Mouse (Mus musculus): Measurements from ENCODE around the gene Slc25a51. TPM values are rescaled to one million over a fixed set of nuclear protein-coding genes. Genes with fewer than 3 reads are reported as not detected.

Gene Slc25a51
- polyA plus RNA-seq (2012; rRNA removed) = 86.4 and 109 TPM in 2 replicates

GRCm38 (mm10) chr4:45408427-45409132 lies at the start of gene Slc25a51:
TSS of gene Slc25a51 (minus strand) at chr4:45408766.
- peak within 1 kb of the TSS; percentile 89 for H3K4me3 ChIP-seq (replicated peaks; ENCODE audit: extremely low read depth, low read depth, low read length)
- TF ChIP-seq CTCF (IDR thresholded peaks at IDR 0.05; ENCODE audit: insufficient read depth, low read length) (no peak), POLR2A (IDR thresholded peaks at IDR 0.05; ENCODE audit: borderline replicate concordance, extremely low read depth, low read depth, low read length) (peak; percentile 83; the same call in 1 of the 2 replicates)
- DNase-seq = peak; percentile 81
- under 1% methylated on average over 60 of the region's 67 CpGs for WGBS
- H3K4me1 ChIP-seq (ENCODE audit: control insufficient read depth, insufficient read depth, low read length) = no peaks in the 10 kb centered on the region

- Histone ChIP-seq H3K4me3 (replicated peaks; ENCODE audit: extremely low read depth, low read depth, low read length) (no peak overlapping the region), H3K4me1 (ENCODE audit: control insufficient read depth, insufficient read depth, low read length) (peaks cover 30% of the 10 kb centered on the region)
- no peak for DNase-seq
- WGBS = 95% methylated on average over 2 of the region's 2 CpGs
- no peak for TF ChIP-seq POLR2A (IDR thresholded peaks at IDR 0.05; ENCODE audit: borderline replicate concordance, extremely low read depth, low read depth, low read length)
- TF ChIP-seq CTCF (IDR thresholded peaks at IDR 0.05; ENCODE audit: insufficient read depth, low read length) = no peak
Observed at GRCm38 (mm10) chr4:45457543-45457942, 49.0 kb upstream of the Slc25a51 start.

- no peak overlapping the region for H3K4me3 ChIP-seq (replicated peaks; ENCODE audit: extremely low read depth, low read depth, low read length)
- DNase-seq = no peak
- TF ChIP-seq POLR2A (IDR thresholded peaks at IDR 0.05; ENCODE audit: borderline replicate concordance, extremely low read depth, low read depth, low read length) (no peak), CTCF (IDR thresholded peaks at IDR 0.05; ENCODE audit: insufficient read depth, low read length) (no peak)
- H3K4me1 ChIP-seq (ENCODE audit: control insufficient read depth, insufficient read depth, low read length) = peaks cover 32% of the 10 kb centered on the region
- WGBS = 78% methylated on average over 4 of the region's 4 CpGs
Observed at GRCm38 (mm10) chr4:45455001-45455400, 46.4 kb upstream of the Slc25a51 start.

- 60% methylated on average over 3 of the region's 3 CpGs for WGBS
- Histone ChIP-seq H3K4me3 (replicated peaks; ENCODE audit: extremely low read depth, low read depth, low read length) (no peak overlapping the region), H3K4me1 (ENCODE audit: control insufficient read depth, insufficient read depth, low read length) (peaks cover 23% of the 10 kb centered on the region)
- no peak for TF ChIP-seq POLR2A (IDR thresholded peaks at IDR 0.05; ENCODE audit: borderline replicate concordance, extremely low read depth, low read depth, low read length)
- no peak for DNase-seq
Observed at GRCm38 (mm10) chr4:45453271-45453851, 44.8 kb upstream of the Slc25a51 start.

GRCm38 (mm10) chr4:45452569-45453111 lies 44.1 kb upstream of the Slc25a51 start:
- 37% methylated on average over 7 of the region's 7 CpGs for WGBS
- Histone ChIP-seq H3K4me1 (ENCODE audit: control insufficient read depth, insufficient read depth, low read length) (peaks cover 22% of the 10 kb centered on the region), H3K4me3 (replicated peaks; ENCODE audit: extremely low read depth, low read depth, low read length) (peak overlapping the region; percentile 10)
- 0 out of 2 replicates have a peak, but pooled peaks have one; percentile 9 for TF ChIP-seq POLR2A (IDR thresholded peaks at IDR 0.05; ENCODE audit: borderline replicate concordance, extremely low read depth, low read depth, low read length)
- TF ChIP-seq CTCF (IDR thresholded peaks at IDR 0.05; ENCODE audit: insufficient read depth, low read length) = no peak
- DNase-seq = peak; percentile 61

- no peak for DNase-seq
- Histone ChIP-seq H3K4me3 (replicated peaks; ENCODE audit: extremely low read depth, low read depth, low read length) (no peak overlapping the region), H3K4me1 (ENCODE audit: control insufficient read depth, insufficient read depth, low read length) (peaks cover 22% of the 10 kb centered on the region)
- no peak for TF ChIP-seq CTCF (IDR thresholded peaks at IDR 0.05; ENCODE audit: insufficient read depth, low read length)
- no peak for TF ChIP-seq POLR2A (IDR thresholded peaks at IDR 0.05; ENCODE audit: borderline replicate concordance, extremely low read depth, low read depth, low read length)
- WGBS = 88% methylated on average over 5 of the region's 5 CpGs
Observed at GRCm38 (mm10) chr4:45449012-45449411, 40.4 kb upstream of the Slc25a51 start.

GRCm38 (mm10) chr4:45448481-45448880 lies 39.9 kb upstream of the Slc25a51 start:
- TF ChIP-seq CTCF (IDR thresholded peaks at IDR 0.05; ENCODE audit: insufficient read depth, low read length) (no peak), POLR2A (IDR thresholded peaks at IDR 0.05; ENCODE audit: borderline replicate concordance, extremely low read depth, low read depth, low read length) (no peak)
- WGBS = 81% methylated on average over 7 of the region's 7 CpGs

GRCm38 (mm10) chr4:45447196-45447595 lies 38.6 kb upstream of the Slc25a51 start:
- 75% methylated on average over 5 of the region's 5 CpGs for WGBS
- no peak overlapping the region for H3K4me3 ChIP-seq (replicated peaks; ENCODE audit: extremely low read depth, low read depth, low read length)
- TF ChIP-seq CTCF (IDR thresholded peaks at IDR 0.05; ENCODE audit: insufficient read depth, low read length) (no peak), POLR2A (IDR thresholded peaks at IDR 0.05; ENCODE audit: borderline replicate concordance, extremely low read depth, low read depth, low read length) (no peak)
- DNase-seq = no peak
- peaks cover 8% of the 10 kb centered on the region for H3K4me1 ChIP-seq (ENCODE audit: control insufficient read depth, insufficient read depth, low read length)

More at GRCm38 (mm10) chr4:45448481-45448880, 39.9 kb upstream of the Slc25a51 start:
- Histone ChIP-seq H3K4me1 (ENCODE audit: control insufficient read depth, insufficient read depth, low read length) (peaks cover 19% of the 10 kb centered on the region), H3K4me3 (replicated peaks; ENCODE audit: extremely low read depth, low read depth, low read length) (no peak overlapping the region)
- no peak for DNase-seq

- 76% methylated on average over 3 of the region's 3 CpGs for WGBS
- TF ChIP-seq CTCF (IDR thresholded peaks at IDR 0.05; ENCODE audit: insufficient read depth, low read length) = no peak
- no peak for TF ChIP-seq POLR2A (IDR thresholded peaks at IDR 0.05; ENCODE audit: borderline replicate concordance, extremely low read depth, low read depth, low read length)
- DNase-seq = no peak
Observed at GRCm38 (mm10) chr4:45445235-45445634, 36.7 kb upstream of the Slc25a51 start.

More at GRCm38 (mm10) chr4:45445235-45445634, 36.7 kb upstream of the Slc25a51 start:
- Histone ChIP-seq H3K4me1 (ENCODE audit: control insufficient read depth, insufficient read depth, low read length) (peaks cover 3% of the 10 kb centered on the region; the same call in 1 of the 2 replicates), H3K4me3 (replicated peaks; ENCODE audit: extremely low read depth, low read depth, low read length) (no peak overlapping the region)
